Mouse (Mus musculus) embryonic facial prominence, embryonic 11.5 days (tissue): ENCODE measurements around the gene Asb5. TPM values are rescaled to one million over a fixed set of nuclear protein-coding genes. Genes with fewer than 3 reads are reported as not detected.

Source experiments
- ATAC-seq: fragments of 200-750 bp; cut with Nextera tagmentation; replicated peaks from 2 replicates; pipeline ENCODE4 v1.8.0; 2017; ENCODE audit warnings: low read depth; ENCODE audit not compliant: insufficient number of reproducible peaks, low FRiP score, low TSS enrichment
- DNase-seq: peaks from one replicate; pipeline ENCODE4 v3.0.0-alpha.2; 2015; ENCODE audit warnings: low spot score
- H3K27ac ChIP-seq: fragments of 300-500 bp; sonication (generic); replicated peaks from 2 replicates; pipeline ENCODE4 v1.5.1; 2014; ENCODE audit warnings: mild to moderate bottlenecking, low read depth, low read length, control low read depth
- H3K27me3 ChIP-seq: fragments of 300-500 bp; sonication (generic); 2 replicates; pipeline ENCODE4 v1.6.1; 2014; ENCODE audit warnings: mild to moderate bottlenecking, low read length, moderate library complexity, mixed read lengths; ENCODE audit not compliant: control insufficient read depth, insufficient read depth
- H3K36me3 ChIP-seq: fragments of 300-500 bp; sonication (generic); replicated peaks from 2 replicates; pipeline ENCODE4 v1.6.1; 2014; ENCODE audit warnings: low read depth, mild to moderate bottlenecking, low read length, moderate library complexity, mixed read lengths; ENCODE audit not compliant: control insufficient read depth, insufficient read depth
- H3K4me1 ChIP-seq: fragments of 300-500 bp; sonication (generic); 2 replicates; pipeline ENCODE4 v1.6.1; 2014; ENCODE audit warnings: low read length, mixed read lengths; ENCODE audit not compliant: control insufficient read depth, insufficient read depth
- H3K4me2 ChIP-seq: fragments of 300-500 bp; sonication (generic); 2 replicates; pipeline ENCODE4 v1.6.1; 2014; ENCODE audit warnings: low read depth, mild to moderate bottlenecking, control low read depth, low read length, moderate library complexity
- H3K4me3 ChIP-seq: fragments of 300-500 bp; sonication (generic); 2 replicates; pipeline ENCODE4 v1.5.1; 2014; ENCODE audit warnings: low read depth, low read length, control low read depth
- H3K9ac ChIP-seq: fragments of 300-500 bp; sonication (generic); replicated peaks from 2 replicates; pipeline ENCODE4 v1.6.1; 2014; ENCODE audit warnings: mild to moderate bottlenecking, control low read depth, low read length
- H3K9me3 ChIP-seq: fragments of 300-500 bp; sonication (generic); replicated peaks from 2 replicates; pipeline ENCODE4 v1.6.1; 2016; ENCODE audit warnings: mild to moderate bottlenecking, low read length, inconsistent platforms, mixed read lengths; ENCODE audit not compliant: control insufficient read depth
- WGBS: fragments of 180-500 bp; shearing (Covaris S2); extraction: QIAGEN DNeasy Blood & Tissue Kit; methylation state at CpG from one replicate; pipeline ENCODE4 v1.1.7; 2014; 5-methylcytosine and 5-hydroxymethylcytosine counted together
- polyA plus RNA-seq: library from polyadenylated mRNA; unstranded; fragments of >200 nt; fragmentation: Nextera tagmentation; extraction: Ambion mirVana; gene quantifications from 2 replicates; pipeline ENCODE4 v1.2.1, GENCODE M21; 2014

The Asb5 gene
- 6.0 TPM in 2 replicates for polyA plus RNA-seq

GRCm38 (mm10) chr8:54529382-54530296 lies at the start of gene Asb5, which contains the start of gene Spcs3:
Gene Asb5, plus strand, starts transcription at chr8:54529580.
Gene Spcs3, minus strand, starts transcription at chr8:54529998.
- ATAC-seq (peak; percentile 95), DNase-seq (peak; percentile 97)
- Histone ChIP-seq H3K9ac (peak within 1 kb of the TSS; percentile 92), H3K4me3 (peak within 1 kb of the TSS; percentile 84), H3K4me2 (peak within 1 kb of the TSS; percentile 62), H3K4me1 (no peaks in the 10 kb centered on the region), H3K36me3 (no peaks in the 10 kb centered on the region), H3K9me3 (no peaks in the 10 kb centered on the region), H3K27me3 (no peaks in the 10 kb centered on the region), H3K27ac (peak within 1 kb of the TSS; percentile 44; the same call in 1 of the 2 replicates)
- WGBS, result under 1% methylated on average over 89 of the region's 89 CpGs

GRCm38 (mm10) chr8:54486555-54487273 lies 42.7 kb upstream of the Asb5 start:
- WGBS, result 48% methylated on average over 19 of the region's 19 CpGs
- Histone ChIP-seq H3K9me3 (no peaks in the 10 kb centered on the region), H3K27ac (no peak overlapping the region), H3K4me3 (no peak overlapping the region), H3K4me2 (no peak overlapping the region), H3K36me3 (no peaks in the 10 kb centered on the region), H3K9ac (no peak overlapping the region), H3K27me3 (no peaks in the 10 kb centered on the region), H3K4me1 (no peaks in the 10 kb centered on the region)
- ATAC-seq, result no peak
- DNase-seq, result peak; percentile 12

- H3K9ac ChIP-seq, result no peak overlapping the region
- no peak overlapping the region for H3K27ac ChIP-seq
- H3K4me3 ChIP-seq, result no peak overlapping the region
- no peak overlapping the region for H3K4me2 ChIP-seq
- DNase-seq, result no peak
- no peaks in the 10 kb centered on the region for H3K36me3 ChIP-seq
- ATAC-seq, result no peak
- 79% methylated on average over 4 of the region's 4 CpGs for WGBS
- H3K27me3 ChIP-seq, result no peaks in the 10 kb centered on the region
- no peaks in the 10 kb centered on the region for H3K4me1 ChIP-seq
- no peaks in the 10 kb centered on the region for H3K9me3 ChIP-seq
Measured at GRCm38 (mm10) chr8:54488437-54488836, 40.9 kb upstream of the Asb5 start.

- no peaks in the 10 kb centered on the region for H3K4me1 ChIP-seq
- no peak overlapping the region for H3K4me3 ChIP-seq
- ATAC-seq, result no peak
- peak; percentile 86 for DNase-seq
- H3K27me3 ChIP-seq, result no peaks in the 10 kb centered on the region
- H3K36me3 ChIP-seq, result no peaks in the 10 kb centered on the region
- H3K9ac ChIP-seq, result no peak overlapping the region
- H3K4me2 ChIP-seq, result no peak overlapping the region
- no peaks in the 10 kb centered on the region for H3K9me3 ChIP-seq
- H3K27ac ChIP-seq, result no peak overlapping the region
- 18% methylated on average over 6 of the region's 6 CpGs for WGBS
Measured at GRCm38 (mm10) chr8:54491057-54491690, 38.2 kb upstream of the Asb5 start.

GRCm38 (mm10) chr8:54491934-54492333 lies 37.4 kb upstream of the Asb5 start:
- no peak overlapping the region for H3K4me2 ChIP-seq
- no peak overlapping the region for H3K9ac ChIP-seq
- no peaks in the 10 kb centered on the region for H3K4me1 ChIP-seq
- WGBS, result 62% methylated on average over 4 of the region's 4 CpGs
- no peaks in the 10 kb centered on the region for H3K9me3 ChIP-seq
- H3K4me3 ChIP-seq, result no peak overlapping the region
- no peaks in the 10 kb centered on the region for H3K27me3 ChIP-seq
- DNase-seq (no peak), ATAC-seq (no peak; the same call in 1 of the 2 replicates)
- no peaks in the 10 kb centered on the region for H3K36me3 ChIP-seq
- no peak overlapping the region for H3K27ac ChIP-seq

- DNase-seq, result peak; percentile 88
- WGBS, result 17% methylated on average over 6 of the region's 6 CpGs
- H3K4me1 ChIP-seq, result no peaks in the 10 kb centered on the region
- no peak overlapping the region for H3K4me2 ChIP-seq
- no peak overlapping the region for H3K9ac ChIP-seq
- ATAC-seq, result no peak
- no peak overlapping the region for H3K27ac ChIP-seq
- no peak overlapping the region for H3K4me3 ChIP-seq
- no peaks in the 10 kb centered on the region for H3K9me3 ChIP-seq
- no peaks in the 10 kb centered on the region for H3K36me3 ChIP-seq
- no peaks in the 10 kb centered on the region for H3K27me3 ChIP-seq
Measured at GRCm38 (mm10) chr8:54493110-54493509, 36.3 kb upstream of the Asb5 start.

GRCm38 (mm10) chr8:54493915-54494314 lies 35.5 kb upstream of the Asb5 start:
- H3K27me3 ChIP-seq, result no peaks in the 10 kb centered on the region
- H3K4me3 ChIP-seq, result no peak overlapping the region
- no peak overlapping the region for H3K9ac ChIP-seq
- H3K36me3 ChIP-seq, result no peaks in the 10 kb centered on the region
- no peaks in the 10 kb centered on the region for H3K9me3 ChIP-seq
- no peak overlapping the region for H3K4me2 ChIP-seq
- ATAC-seq, result no peak
- DNase-seq, result no peak
- H3K4me1 ChIP-seq, result no peaks in the 10 kb centered on the region
- no peak overlapping the region for H3K27ac ChIP-seq
- WGBS, result 54% methylated on average over 3 of the region's 3 CpGs
